Mouse (Mus musculus): ENCODE measurements around the gene Cbr4. TPM values are rescaled to one million over a fixed set of nuclear protein-coding genes. Genes with fewer than 3 reads are reported as not detected.

Cbr4 gene
- 27.7 and 27.8 TPM in 2 replicates for polyA plus RNA-seq (2015; fragmentation: Nextera tagmentation; extraction: Ambion mirVana)

- Histone ChIP-seq H3K9me3 (replicated peaks) (no peaks in the 10 kb centered on the region), H3K4me2 (replicated peaks) (peak within 1 kb of the TSS; percentile 57), H3K4me1 (peaks cover 4% of the 10 kb centered on the region), H3K27me3 (no peaks in the 10 kb centered on the region), H3K4me3 (replicated peaks) (peak within 1 kb of the TSS; percentile 64), H3K27ac (replicated peaks) (peak within 1 kb of the TSS; percentile 95), H3K9ac (peak within 1 kb of the TSS; percentile 70), H3K36me3 (0 out of 2 replicates have a peak, but pooled peaks cover 4% of the 10 kb centered on the region)
- peak; percentile 92 for ATAC-seq (ENCODE audit: insufficient number of reproducible peaks, low FRiP score, low TSS enrichment, low read depth)
- under 1% methylated on average over 29 of the region's 29 CpGs for WGBS
Measured at GRCm38 (mm10) chr8:61487597-61488156, at the start of gene Cbr4. Gene Cbr4 (plus strand): TSS chr8:61487734.

GRCm38 (mm10) chr8:61442988-61443387, 44.5 kb upstream of the Cbr4 start:
- H3K4me3 ChIP-seq (replicated peaks), result no peak overlapping the region
- ATAC-seq (ENCODE audit: insufficient number of reproducible peaks, low FRiP score, low TSS enrichment, low read depth), result no peak
- WGBS, result 71% methylated on average over 3 of the region's 3 CpGs

GRCm38 (mm10) chr8:61444358-61444757, 43.2 kb upstream of the Cbr4 start:
- Histone ChIP-seq H3K27me3 (no peaks in the 10 kb centered on the region), H3K4me3 (replicated peaks) (no peak overlapping the region), H3K27ac (replicated peaks) (no peak overlapping the region), H3K4me2 (replicated peaks) (no peak overlapping the region), H3K9me3 (replicated peaks) (no peaks in the 10 kb centered on the region), H3K36me3 (no peaks in the 10 kb centered on the region), H3K4me1 (no peaks in the 10 kb centered on the region), H3K9ac (no peak overlapping the region)
- WGBS, result 49% methylated on average over 3 of the region's 3 CpGs
- ATAC-seq (ENCODE audit: insufficient number of reproducible peaks, low FRiP score, low TSS enrichment, low read depth), result no peak

More at GRCm38 (mm10) chr8:61442988-61443387, 44.5 kb upstream of the Cbr4 start:
- no peaks in the 10 kb centered on the region for H3K27me3 ChIP-seq
- H3K9ac ChIP-seq, result no peak overlapping the region
- no peaks in the 10 kb centered on the region for H3K4me1 ChIP-seq
- no peaks in the 10 kb centered on the region for H3K9me3 ChIP-seq (replicated peaks)
- no peak overlapping the region for H3K4me2 ChIP-seq (replicated peaks)
- no peak overlapping the region for H3K27ac ChIP-seq (replicated peaks)
- no peaks in the 10 kb centered on the region for H3K36me3 ChIP-seq

GRCm38 (mm10) chr8:61446329-61446728, 41.2 kb upstream of the Cbr4 start:
- Histone ChIP-seq H3K27me3 (no peaks in the 10 kb centered on the region), H3K36me3 (no peaks in the 10 kb centered on the region), H3K9ac (no peak overlapping the region), H3K9me3 (replicated peaks) (no peaks in the 10 kb centered on the region), H3K27ac (replicated peaks) (no peak overlapping the region), H3K4me3 (replicated peaks) (no peak overlapping the region), H3K4me1 (no peaks in the 10 kb centered on the region), H3K4me2 (replicated peaks) (0 out of 2 replicates have a peak overlapping the region, but pooled peaks have one; percentile 8)
- 35% methylated on average over 15 of the region's 15 CpGs for WGBS
- ATAC-seq (ENCODE audit: insufficient number of reproducible peaks, low FRiP score, low TSS enrichment, low read depth), result no peak

- Histone ChIP-seq H3K4me1 (no peaks in the 10 kb centered on the region), H3K36me3 (no peaks in the 10 kb centered on the region), H3K4me3 (replicated peaks) (no peak overlapping the region), H3K9ac (no peak overlapping the region), H3K27ac (replicated peaks) (no peak overlapping the region), H3K27me3 (no peaks in the 10 kb centered on the region), H3K9me3 (replicated peaks) (no peaks in the 10 kb centered on the region), H3K4me2 (replicated peaks) (no peak overlapping the region)
- ATAC-seq (ENCODE audit: insufficient number of reproducible peaks, low FRiP score, low TSS enrichment, low read depth), result no peak
- 68% methylated on average over 2 of the region's 2 CpGs for WGBS
Measured at GRCm38 (mm10) chr8:61448100-61448499, 39.4 kb upstream of the Cbr4 start.

- Histone ChIP-seq H3K27ac (replicated peaks) (no peak overlapping the region), H3K4me3 (replicated peaks) (no peak overlapping the region), H3K4me2 (replicated peaks) (no peak overlapping the region), H3K27me3 (no peaks in the 10 kb centered on the region), H3K4me1 (no peaks in the 10 kb centered on the region), H3K9ac (no peak overlapping the region), H3K9me3 (replicated peaks) (no peaks in the 10 kb centered on the region), H3K36me3 (no peaks in the 10 kb centered on the region)
- WGBS, result 63% methylated on average over 5 of the region's 5 CpGs
- ATAC-seq (ENCODE audit: insufficient number of reproducible peaks, low FRiP score, low TSS enrichment, low read depth), result no peak
Measured at GRCm38 (mm10) chr8:61448881-61449280, 38.7 kb upstream of the Cbr4 start.

DNA sequence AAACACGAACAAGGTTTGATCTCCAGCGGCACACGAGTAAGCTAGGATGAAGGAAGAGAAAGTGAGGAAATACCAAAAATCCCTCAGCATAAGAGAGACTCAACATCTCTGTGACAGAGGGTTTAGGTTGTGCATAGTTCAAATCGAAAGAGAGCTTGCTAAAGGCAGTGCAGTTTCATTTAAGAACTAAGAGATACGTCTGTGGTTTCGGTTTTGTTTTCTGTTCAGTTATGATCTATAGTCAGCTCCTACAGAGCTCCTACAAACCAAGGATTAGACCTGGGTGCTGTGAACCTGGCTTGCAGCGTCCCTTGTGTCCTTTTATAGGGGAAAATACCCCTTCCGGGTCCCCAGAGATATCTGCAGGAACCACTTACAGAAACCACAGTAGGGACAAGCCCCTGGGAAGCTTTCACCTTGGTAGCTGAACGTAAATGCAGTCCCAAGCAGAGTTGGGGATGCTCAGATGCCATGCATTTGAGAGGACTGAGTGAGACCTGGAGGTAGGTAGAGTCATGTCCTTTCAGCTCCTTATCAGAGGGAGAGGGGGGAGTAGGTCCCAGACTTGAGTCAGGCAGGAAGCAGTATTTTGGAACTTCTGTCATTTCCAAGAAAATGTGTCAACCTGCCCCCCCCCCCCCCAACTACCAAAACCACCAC, 36.5 kb upstream of the Cbr4 start:
- no peak for ATAC-seq (ENCODE audit: insufficient number of reproducible peaks, low FRiP score, low TSS enrichment, low read depth)
- no peak overlapping the region for H3K27ac ChIP-seq (replicated peaks)
- 78% methylated on average over 9 of the region's 9 CpGs for WGBS

GRCm38 (mm10) chr8:61451721-61452337, 35.7 kb upstream of the Cbr4 start:
- Histone ChIP-seq H3K27ac (replicated peaks) (no peak overlapping the region), H3K4me1 (no peaks in the 10 kb centered on the region), H3K27me3 (no peaks in the 10 kb centered on the region), H3K4me3 (replicated peaks) (no peak overlapping the region), H3K4me2 (replicated peaks) (no peak overlapping the region), H3K9ac (no peak overlapping the region), H3K36me3 (no peaks in the 10 kb centered on the region), H3K9me3 (replicated peaks) (no peaks in the 10 kb centered on the region)
- ATAC-seq (ENCODE audit: insufficient number of reproducible peaks, low FRiP score, low TSS enrichment, low read depth), result no peak
- 79% methylated on average over 8 of the region's 8 CpGs for WGBS

More for the DNA sequence above, 36.5 kb upstream of the Cbr4 start:
- H3K27me3 ChIP-seq, result no peaks in the 10 kb centered on the region
- no peaks in the 10 kb centered on the region for H3K9me3 ChIP-seq (replicated peaks)
- H3K9ac ChIP-seq, result no peak overlapping the region
- H3K4me1 ChIP-seq, result no peaks in the 10 kb centered on the region
- H3K4me2 ChIP-seq (replicated peaks), result no peak overlapping the region
- no peak overlapping the region for H3K4me3 ChIP-seq (replicated peaks)
- H3K36me3 ChIP-seq, result no peaks in the 10 kb centered on the region

DNA sequence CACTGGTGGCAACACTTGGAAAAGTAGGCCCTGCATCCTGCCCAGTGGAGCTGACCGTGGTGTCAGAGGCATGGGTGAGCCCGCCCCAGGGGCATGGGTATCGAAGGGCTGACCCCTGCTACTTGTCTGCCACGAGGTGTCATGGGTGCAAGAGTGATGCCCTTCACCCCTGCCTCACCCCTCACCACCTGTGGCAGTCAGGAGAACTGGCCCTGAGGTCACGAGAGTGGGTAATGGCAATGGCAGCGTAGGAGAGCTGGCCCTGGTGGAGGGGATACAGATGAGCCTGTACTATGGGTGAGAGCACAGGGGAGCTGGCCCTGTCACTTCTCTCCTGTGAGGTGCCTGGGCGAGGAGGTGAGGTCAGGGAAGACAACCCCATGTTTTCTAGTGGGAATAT, 27.8 kb upstream of the Cbr4 start:
- no peaks in the 10 kb centered on the region for H3K27me3 ChIP-seq
- ATAC-seq (ENCODE audit: insufficient number of reproducible peaks, low FRiP score, low TSS enrichment, low read depth), result no peak
- no peak overlapping the region for H3K9ac ChIP-seq
- WGBS, result 81% methylated on average over 7 of the region's 7 CpGs
- no peaks in the 10 kb centered on the region for H3K36me3 ChIP-seq
- H3K4me3 ChIP-seq (replicated peaks), result no peak overlapping the region
- H3K4me2 ChIP-seq (replicated peaks), result no peak overlapping the region
- H3K27ac ChIP-seq (replicated peaks), result no peak overlapping the region
- no peaks in the 10 kb centered on the region for H3K9me3 ChIP-seq (replicated peaks)
- no peaks in the 10 kb centered on the region for H3K4me1 ChIP-seq

DNA sequence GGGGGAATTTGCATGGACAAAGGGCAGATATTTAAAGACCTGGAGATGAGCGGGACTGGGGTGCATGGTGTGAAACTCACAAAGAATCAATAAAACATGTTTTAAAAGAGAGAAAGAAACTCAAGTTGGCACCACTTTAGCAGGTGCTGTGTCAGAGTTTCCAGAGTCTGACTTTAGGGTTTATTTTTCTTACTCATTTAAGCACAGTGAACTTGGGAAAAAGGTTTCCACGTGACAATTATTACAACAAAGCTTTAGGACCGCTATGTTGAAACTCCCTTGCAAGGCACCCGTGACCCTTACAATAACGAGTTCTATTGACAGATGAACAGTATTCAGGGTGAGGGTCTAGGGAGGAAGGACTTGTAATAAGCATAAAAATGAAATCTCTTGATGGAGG, 25.3 kb upstream of the Cbr4 start:
- Histone ChIP-seq H3K36me3 (no peaks in the 10 kb centered on the region), H3K4me2 (replicated peaks) (no peak overlapping the region), H3K9me3 (replicated peaks) (no peaks in the 10 kb centered on the region), H3K4me1 (no peaks in the 10 kb centered on the region), H3K4me3 (replicated peaks) (no peak overlapping the region), H3K27me3 (no peaks in the 10 kb centered on the region), H3K9ac (no peak overlapping the region), H3K27ac (replicated peaks) (no peak overlapping the region)
- ATAC-seq (ENCODE audit: insufficient number of reproducible peaks, low FRiP score, low TSS enrichment, low read depth), result no peak
- WGBS, result 87% methylated on average over 5 of the region's 5 CpGs

GRCm38 (mm10) chr8:61464393-61464792, 23.1 kb upstream of the Cbr4 start:
- Histone ChIP-seq H3K27ac (replicated peaks) (no peak overlapping the region), H3K4me3 (replicated peaks) (no peak overlapping the region), H3K36me3 (no peaks in the 10 kb centered on the region), H3K27me3 (no peaks in the 10 kb centered on the region), H3K4me2 (replicated peaks) (no peak overlapping the region), H3K4me1 (no peaks in the 10 kb centered on the region), H3K9me3 (replicated peaks) (no peaks in the 10 kb centered on the region), H3K9ac (no peak overlapping the region)
- WGBS, result 83% methylated on average over 2 of the region's 2 CpGs
- ATAC-seq (ENCODE audit: insufficient number of reproducible peaks, low FRiP score, low TSS enrichment, low read depth), result no peak
